Mouse (Mus musculus) olfactory bulb, adult 2 months (tissue): ENCODE results near the gene Surf1.

Experiments
- CTCF ChIP-seq: fragments of 200-500 bp; IDR thresholded peaks from 2 replicates; pipeline ENCODE4 v1.5.1; 2012; ENCODE audit warnings: low read depth, mild to moderate bottlenecking, low read length, moderate library complexity; ENCODE audit not compliant: insufficient read depth
- POLR2A ChIP-seq: fragments of 200-500 bp; IDR thresholded peaks from 2 replicates; pipeline ENCODE4 v1.6.1; 2012; ENCODE audit warnings: mild to moderate bottlenecking, low read depth, low read length, moderate library complexity; ENCODE audit not compliant: insufficient read depth

- TF ChIP-seq CTCF (no peak), POLR2A (peak; percentile 38; the same call in 1 of the 2 replicates)
These were observed 13.7 kb downstream of the Surf1 start, which contains the start of gene Surf6 for GRCm38 (mm10) chr2:26902467-26903220.
